Mouse (Mus musculus) T-helper 17 cell (primary cell): Measurements from ENCODE around the gene Bend3.

Experiments
- in situ Hi-C, 2 experiments: fragments of 300-600 bp; cut with MboI, MseI; formaldehyde crosslinking; loops; 1 replicate in 1 of 2; 2 replicates in 1 of 2; pipeline ENCODE4 v1.15.1; 2025; ENCODE audit warnings: high pct_unique_total_duplicates in 2 of 2

Gene Bend3

DNA sequence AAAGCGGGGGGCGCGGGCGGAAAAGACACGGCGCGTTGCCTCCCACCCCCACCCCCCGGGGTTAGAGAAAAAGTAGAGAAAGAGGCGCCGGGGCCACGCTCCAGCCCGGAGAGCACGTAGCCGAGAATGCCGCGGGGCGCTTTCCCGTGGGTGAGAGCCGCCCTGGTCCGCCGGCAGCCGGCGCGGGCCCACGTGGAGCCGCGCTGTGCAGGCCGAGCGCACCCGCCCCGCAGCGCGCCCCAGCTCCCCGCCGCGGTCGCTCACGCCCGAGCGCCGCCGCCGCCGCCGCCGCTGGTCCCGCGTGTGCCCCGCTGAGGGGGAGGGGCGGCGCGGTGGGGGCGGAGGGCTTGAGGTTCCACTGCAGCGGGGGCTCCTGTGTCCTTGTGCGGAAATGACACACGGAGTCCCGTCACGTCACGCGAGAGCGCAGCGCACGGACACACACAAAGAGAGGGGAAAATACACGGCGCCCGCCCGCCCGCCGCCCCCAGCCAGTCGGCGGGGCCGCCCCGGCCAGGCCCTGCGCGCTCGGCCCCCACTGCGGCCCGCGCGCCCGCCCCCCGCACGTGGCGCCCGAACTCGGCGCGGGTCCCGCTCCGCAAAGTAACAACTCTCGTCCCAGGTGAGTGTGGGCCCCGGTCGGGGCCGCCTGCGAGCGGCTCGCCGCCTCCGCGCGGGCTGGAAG is at the start of gene Bend3:
Gene Bend3, plus strand, starts transcription at position 81 of the 685 bp plus-strand sequence.
- in situ Hi-C loops, result no loop called here

DNA sequence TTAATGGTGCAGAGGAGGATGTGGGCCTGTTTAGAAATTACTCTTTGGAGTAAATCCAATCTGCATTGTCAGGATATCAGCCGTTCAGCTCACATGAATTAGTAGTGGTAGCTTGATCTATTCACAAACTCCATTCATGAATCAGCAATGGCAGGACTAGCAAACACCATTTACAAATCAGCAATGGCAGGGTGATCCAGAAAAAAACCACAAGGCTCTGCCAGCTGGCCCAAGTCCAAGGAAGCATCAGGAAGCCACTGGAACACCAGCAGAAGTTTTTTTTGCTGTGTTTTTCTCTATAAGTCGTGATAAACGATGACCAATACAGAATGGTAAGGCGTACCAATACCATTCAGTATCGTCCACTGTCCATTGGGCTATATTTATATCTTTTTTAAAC is 48.0 kb upstream of the Bend3 start:
- in situ Hi-C loops, result no loop called here

GRCm38 (mm10) chr10:43434326-43434725 is 44.3 kb upstream of the Bend3 start:
- in situ Hi-C loops, result no loop called here

- in situ Hi-C loops, result no loop called here
Measured at GRCm38 (mm10) chr10:43435757-43436156, 42.9 kb upstream of the Bend3 start.

- in situ Hi-C loops, result no loop called here
Measured at GRCm38 (mm10) chr10:43439492-43439941, 39.1 kb upstream of the Bend3 start.

GRCm38 (mm10) chr10:43440050-43440449 is 38.6 kb upstream of the Bend3 start:
- in situ Hi-C loops, result no loop called here

DNA sequence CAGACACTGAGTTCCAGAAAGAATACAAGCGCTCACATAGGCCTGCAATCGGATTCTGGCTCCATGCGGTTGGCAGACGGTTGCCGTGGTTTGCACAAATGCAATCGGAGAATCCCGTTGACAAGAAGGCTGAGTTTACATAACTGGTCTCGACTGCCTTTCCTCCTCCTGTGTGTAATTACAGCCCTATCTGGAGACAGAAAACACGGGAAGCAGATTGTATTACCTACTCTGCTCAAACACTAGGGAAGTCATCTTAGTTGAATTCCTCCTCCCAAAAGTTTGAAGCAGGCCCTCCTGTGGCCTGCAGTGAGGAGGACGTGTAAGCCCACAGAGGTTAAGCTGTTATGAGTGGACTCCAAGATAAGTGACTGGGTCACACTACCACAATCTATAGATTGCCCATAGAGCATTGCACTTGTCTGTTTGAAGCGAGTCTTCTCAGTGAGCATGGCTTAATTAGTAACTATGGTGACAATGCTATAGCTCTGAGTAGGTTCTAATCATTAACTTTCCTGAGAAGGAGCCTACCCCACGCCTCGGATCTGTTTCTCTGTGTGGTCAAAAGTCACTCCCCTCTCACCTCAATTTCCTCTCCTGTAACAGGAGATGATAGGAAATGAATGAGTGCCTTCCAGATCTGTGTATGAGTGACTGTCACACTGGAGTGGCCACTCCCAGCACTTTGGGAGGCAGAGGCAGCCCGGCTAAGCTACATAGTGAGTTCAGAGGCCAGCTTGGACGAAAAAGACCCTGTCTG is 37.5 kb upstream of the Bend3 start:
- in situ Hi-C loops, result no loop called here

DNA sequence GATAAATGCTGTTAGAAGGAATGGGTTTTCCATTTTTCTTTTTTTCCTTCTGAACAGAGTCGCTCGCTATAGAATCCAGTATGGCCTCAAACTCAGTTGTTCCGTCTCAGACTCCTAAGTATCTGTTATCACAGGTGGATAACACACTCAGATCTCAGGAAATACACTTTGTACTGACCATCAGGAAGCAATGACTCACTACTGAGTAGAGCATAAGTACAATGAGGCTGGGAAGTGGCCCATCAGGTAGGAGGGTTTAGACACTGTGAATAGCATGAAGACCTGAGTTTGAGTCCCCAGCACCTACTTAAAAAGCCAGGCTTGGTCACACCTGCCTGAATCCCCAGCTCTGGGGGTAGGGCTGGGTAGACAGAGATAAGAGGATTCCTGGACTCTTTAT is 30.0 kb upstream of the Bend3 start:
- in situ Hi-C loops, result no loop called here

- in situ Hi-C loops, result loop anchor here in 1 of 2 experiments (25.0 kb wide), 1 partner anchor 640 kb away; no protein-coding TSS in a partner anchor
Measured at GRCm38 (mm10) chr10:43451848-43452662, 26.6 kb upstream of the Bend3 start.

GRCm38 (mm10) chr10:43452663-43452996 is 26.0 kb upstream of the Bend3 start:
- in situ Hi-C loops, result loop anchor here in 1 of 2 experiments (25.0 kb wide), 1 partner anchor 640 kb away; no protein-coding TSS in a partner anchor

DNA sequence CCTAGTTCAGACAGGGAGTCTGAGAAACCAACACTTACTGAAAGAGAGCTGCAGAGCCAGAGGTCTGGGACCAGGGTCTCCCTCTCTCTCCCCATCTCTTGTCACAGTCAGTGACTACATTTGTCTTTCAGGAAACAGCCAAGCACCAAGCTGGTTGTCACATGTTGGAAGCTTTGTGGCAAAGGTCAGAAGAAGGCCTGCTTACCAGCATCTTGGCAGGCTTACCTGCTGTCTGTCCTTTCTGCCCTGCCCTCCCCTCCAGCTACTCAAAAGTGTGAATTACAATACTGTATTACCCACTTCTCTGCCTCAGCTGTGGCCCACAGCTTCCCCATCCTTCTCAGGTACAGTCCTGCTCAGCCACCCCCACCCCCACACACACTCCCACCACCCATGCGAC is 24.4 kb upstream of the Bend3 start:
- in situ Hi-C loops, result loop anchor here in 1 of 2 experiments (25.0 kb wide), 1 partner anchor 642 kb away; no protein-coding TSS in a partner anchor

DNA sequence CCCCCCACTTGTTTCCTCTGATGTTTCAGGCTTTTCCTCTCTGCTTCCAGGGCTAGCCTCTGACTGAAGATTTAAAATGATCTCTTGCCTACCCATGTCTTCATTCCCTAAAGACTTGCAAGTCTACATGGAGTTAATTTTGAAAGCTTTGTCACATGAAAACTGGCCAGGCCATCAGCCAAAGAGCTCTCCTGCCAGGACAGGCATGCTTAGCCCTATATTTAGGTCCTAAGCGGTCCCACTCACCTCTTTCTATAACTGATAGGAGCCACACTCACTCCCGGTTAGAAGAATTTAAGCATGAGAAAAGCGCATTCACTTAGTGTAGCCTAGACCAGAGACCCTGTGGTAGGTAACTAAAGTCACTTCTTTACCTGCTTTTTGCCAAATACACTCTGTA is 24.0 kb upstream of the Bend3 start:
- in situ Hi-C loops, result loop anchor here in 1 of 2 experiments (25.0 kb wide), 1 partner anchor 642 kb away; no protein-coding TSS in a partner anchor

DNA sequence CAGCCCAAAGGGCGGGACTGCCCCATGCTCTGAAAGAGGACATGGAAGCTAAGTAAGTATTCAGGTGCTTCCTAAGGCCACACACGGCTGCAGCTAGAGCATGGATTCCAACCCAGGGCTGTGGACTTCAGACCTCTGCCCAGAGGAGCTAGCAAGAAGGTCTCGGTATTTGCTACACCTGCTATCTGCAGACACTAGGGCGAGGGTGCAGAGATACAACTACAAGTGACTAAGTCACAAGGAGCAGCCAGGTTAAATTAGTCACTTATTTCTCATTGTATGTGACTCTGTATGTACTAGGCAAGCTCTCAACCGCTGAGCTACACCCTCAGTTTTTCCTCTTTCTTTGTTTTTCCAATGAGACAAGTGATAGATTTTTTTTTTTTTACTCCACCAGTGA is 15.8 kb upstream of the Bend3 start:
- in situ Hi-C loops, result loop anchor here in 1 of 2 experiments (25.0 kb wide), 1 partner anchor 651 kb away; no protein-coding TSS in a partner anchor

GRCm38 (mm10) chr10:43463227-43463626 is 15.4 kb upstream of the Bend3 start:
- in situ Hi-C loops, result loop anchor here in 1 of 2 experiments (25.0 kb wide), 1 partner anchor 651 kb away; no protein-coding TSS in a partner anchor

DNA sequence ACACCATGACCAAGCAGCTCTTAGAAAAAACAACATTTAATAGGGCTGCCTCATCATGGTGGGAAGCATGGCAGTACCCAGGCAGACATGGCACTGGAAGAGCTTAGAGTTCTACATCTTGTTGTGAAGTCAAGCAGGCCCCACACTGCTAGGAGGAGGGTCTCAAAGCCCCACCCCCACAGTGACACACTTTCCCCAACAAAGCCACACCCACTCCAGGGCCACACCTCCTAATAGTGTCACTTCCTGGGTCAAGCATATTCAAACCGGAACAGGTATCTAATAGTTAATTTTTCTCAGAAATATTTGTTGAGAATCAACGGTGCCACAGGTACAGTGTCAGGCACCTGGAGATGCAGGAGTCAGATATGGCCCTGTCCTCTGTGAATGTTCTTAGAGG is 12.4 kb upstream of the Bend3 start:
- in situ Hi-C loops, result loop anchor here in 1 of 2 experiments (25.0 kb wide), 1 partner anchor 654 kb away; no protein-coding TSS in a partner anchor

- in situ Hi-C loops, result loop anchor here in 1 of 2 experiments (25.0 kb wide), 1 partner anchor 655 kb away; no protein-coding TSS in a partner anchor
Measured at GRCm38 (mm10) chr10:43467659-43468058, 11.0 kb upstream of the Bend3 start.

- in situ Hi-C loops, result loop anchor here in 1 of 2 experiments (25.0 kb wide), 1 partner anchor 656 kb away; no protein-coding TSS in a partner anchor
Measured at GRCm38 (mm10) chr10:43468293-43468692, 10.3 kb upstream of the Bend3 start.

DNA sequence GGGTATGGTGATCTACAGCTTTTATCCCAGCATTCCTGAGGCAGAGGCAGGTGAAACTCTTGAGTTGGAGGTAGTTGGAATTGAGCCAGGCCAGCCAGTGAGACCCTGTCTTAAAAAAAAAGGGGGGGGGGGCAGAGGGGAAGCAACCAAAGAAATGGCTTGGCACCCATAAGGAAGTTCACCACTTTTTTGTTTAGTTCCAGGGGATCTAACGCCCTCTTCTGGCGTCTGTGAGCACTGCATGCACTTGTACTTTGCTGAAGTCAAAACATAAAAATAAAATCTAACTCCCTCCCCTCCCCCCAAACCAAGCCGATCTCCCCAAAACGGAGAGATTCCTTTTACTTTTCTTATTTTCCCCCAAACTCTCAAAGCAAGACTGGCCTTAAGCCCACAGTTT is 3.3 kb upstream of the Bend3 start:
- in situ Hi-C loops, result no loop called here

- in situ Hi-C loops, result no loop called here
Measured at GRCm38 (mm10) chr10:43477459-43477858, 1.2 kb upstream of the Bend3 start.

GRCm38 (mm10) chr10:43477865-43478681 is 558 bp upstream of the Bend3 start:
- in situ Hi-C loops, result no loop called here
